8 mouse cellular contexts compared by ENCODE assay signal in the genomic region with DNA sequence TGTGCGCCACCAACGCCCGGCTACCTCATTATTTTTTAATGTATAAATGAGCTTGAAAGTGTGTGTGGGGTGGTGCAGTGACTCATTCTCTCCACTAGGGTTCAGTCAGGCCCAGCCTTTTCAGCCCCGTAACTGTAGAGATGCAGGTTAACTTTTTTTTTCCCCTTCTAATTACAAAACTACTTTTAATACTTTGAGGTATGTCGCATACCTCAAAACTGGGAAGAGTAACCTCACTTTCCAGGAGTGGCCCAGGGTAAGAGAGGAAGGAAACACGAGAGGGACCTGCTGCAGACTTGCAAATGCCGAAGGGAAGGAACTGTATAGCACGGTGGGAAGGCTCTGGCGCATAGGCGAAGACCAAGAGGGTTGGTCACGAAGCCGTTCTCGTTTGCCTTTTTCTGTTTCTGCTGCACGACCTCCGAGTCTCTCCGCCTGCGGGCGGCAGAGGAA. TPM values are rescaled to one million over a fixed set of nuclear protein-coding genes. Genes with fewer than 3 reads are reported as not detected.
A peak's percentile ranks its signal among the peaks of the same experiment; 100 is the strongest.
DNase-seq lines count a peak whose midpoint lies in the region; ATAC-seq lines count a peak whose summit lies in the region.

No protein-coding gene starts in this region.

- peak; percentile 90 for DNase-seq in 416B (ENCODE audit: low read depth)
- DNase-seq in adrenal gland, adult 2 months, result peak; percentile 63
- DNase-seq in embryo, embryonic 11 days, result peak; percentile 77
- peak; percentile 46 to 72 for DNase-seq in heart, adult 9 months (ENCODE audit: low spot score in 2 of 2)
- DNase-seq in kidney, adult 8-10 months, result peak; percentile 68 to 80
- DNase-seq in spleen, postnatal 36 days (ENCODE audit: low spot score in 2 of 2), result peak; percentile 70 to 79

- peak overlapping the region; percentile 67 for H3K9ac ChIP-seq in liver, embryonic 12.5 days

- WGBS in liver, embryonic 12.5 days (ENCODE audit: insufficient replicate concordance), result 1% methylated on average over 18 of the region's 18 CpGs

- peaks cover 34% of the 10 kb centered on the region for H3K4me1 ChIP-seq in liver, embryonic 12.5 days

- peak overlapping the region; percentile 95 for H3K4me2 ChIP-seq in liver, embryonic 12.5 days

- ATAC-seq in liver, embryonic 12.5 days, result peak; percentile 58; the same call in 1 of the 2 replicates
- ATAC-seq in monocyte, adult 5-6 weeks (replicated peaks; ENCODE audit: insufficient number of reproducible peaks, low FRiP score, low TSS enrichment, poor library complexity, severe bottlenecking), result peak; percentile 70

- peaks cover 13% of the 10 kb centered on the region for H3K36me3 ChIP-seq in liver, embryonic 12.5 days

- no peaks in the 10 kb centered on the region for H3K9me3 ChIP-seq in liver, embryonic 12.5 days (replicated peaks)

- H3K4me3 ChIP-seq in liver, embryonic 12.5 days, result peak overlapping the region; percentile 48

- H3K27me3 ChIP-seq in liver, embryonic 12.5 days (replicated peaks), result peaks cover 14% of the 10 kb centered on the region

- H3K27ac ChIP-seq in liver, embryonic 12.5 days, result no peak overlapping the region; the same call in 1 of the 2 replicates

RNA-seq across cellular contexts. Expression of gene Spryd4, which starts 1.3 kb away (rescaled TPM):
- 10 to 100 TPM; 14.3 to 17.0 TPM for total RNA-seq in adrenal gland, adult 2 months (2021)
- polyA plus RNA-seq in adrenal gland, adult 2 months (2012; rRNA removed), result 5.8 and 7.4 TPM in 2 replicates
- polyA plus RNA-seq in liver, embryonic 12.5 days (2016; fragmentation: Nextera tagmentation; extraction: Ambion mirVana), result 24.1 and 25.1 TPM in 2 replicates
- total RNA-seq in monocyte, adult 5-6 weeks (2017), result 5.1 to 9.0 TPM (median 7.3 TPM) in 3 replicates

RNA-seq across cellular contexts. Expression of gene Mip, which starts 12.7 kb away (rescaled TPM):
- total RNA-seq in adrenal gland, adult 2 months (2021), result not detected
- not detected in 2 replicates for polyA plus RNA-seq in adrenal gland, adult 2 months (2012; rRNA removed)
- not detected in 2 replicates for polyA plus RNA-seq in liver, embryonic 12.5 days (2016; fragmentation: Nextera tagmentation; extraction: Ambion mirVana)
- not detected in 3 replicates for total RNA-seq in monocyte, adult 5-6 weeks (2017)

RNA-seq across cellular contexts. Expression of gene Gls2, which starts 18.6 kb away (rescaled TPM):
- total RNA-seq in adrenal gland, adult 2 months (2021), result 1 to 10 TPM; 2.5 to 3.7 TPM
- 3.8 and 7.5 TPM in 2 replicates for polyA plus RNA-seq in adrenal gland, adult 2 months (2012; rRNA removed)
- polyA plus RNA-seq in liver, embryonic 12.5 days (2016; fragmentation: Nextera tagmentation; extraction: Ambion mirVana), result 1.8 and 2.8 TPM in 2 replicates
- total RNA-seq in monocyte, adult 5-6 weeks (2017), result not detected in 3 replicates

RNA-seq across cellular contexts. Expression of gene Timeless, which starts 19.0 kb away (rescaled TPM):
- 1 to 10 TPM; 4.8 to 7.2 TPM for total RNA-seq in adrenal gland, adult 2 months (2021)
- polyA plus RNA-seq in adrenal gland, adult 2 months (2012; rRNA removed), result 1.9 and 2.8 TPM in 2 replicates
- 45.2 and 46.5 TPM in 2 replicates for polyA plus RNA-seq in liver, embryonic 12.5 days (2016; fragmentation: Nextera tagmentation; extraction: Ambion mirVana)
- 6.0 to 13.5 TPM (median 9.7 TPM) in 3 replicates for total RNA-seq in monocyte, adult 5-6 weeks (2017)

RNA-seq across cellular contexts. Expression of gene Rbms2, which starts 32.8 kb away (rescaled TPM):
- total RNA-seq in adrenal gland, adult 2 months (2021), result 100 to 1,000 TPM in 1 of 2 experiments, 10 to 100 TPM in 1; 99.3 to 124 TPM
- polyA plus RNA-seq in adrenal gland, adult 2 months (2012; rRNA removed), result 118 and 130 TPM in 2 replicates
- 8.7 and 10.1 TPM in 2 replicates for polyA plus RNA-seq in liver, embryonic 12.5 days (2016; fragmentation: Nextera tagmentation; extraction: Ambion mirVana)
- 2.2 to 23.9 TPM (median 6.5 TPM) in 3 replicates for total RNA-seq in monocyte, adult 5-6 weeks (2017)
